Mouse (Mus musculus): ENCODE data around the gene Tes3-ps. TPM values are rescaled to one million over a fixed set of nuclear protein-coding genes. Genes with fewer than 3 reads are reported as not detected.

The Tes3-ps gene
- total RNA-seq, 2 experiments from 2014 or later, result 0.28 to 3.1 TPM

GRCm38 (mm10) chr13:49480551-49480950, 12.6 kb upstream of the Tes3-ps start:
- no peak for ATAC-seq (replicated peaks; ENCODE audit: poor library complexity, severe bottlenecking)

GRCm38 (mm10) chr13:49485388-49485787, 7.7 kb upstream of the Tes3-ps start:
- ATAC-seq (replicated peaks; ENCODE audit: poor library complexity, severe bottlenecking), result no peak

- ATAC-seq (replicated peaks; ENCODE audit: poor library complexity, severe bottlenecking), result no peak
Measured at GRCm38 (mm10) chr13:49504510-49504909, 11.4 kb downstream of the Tes3-ps start, which contains the start of gene Ecm2. Ecm2 (plus strand) TSS chr13:49504810.

GRCm38 (mm10) chr13:49505776-49506175, 12.7 kb downstream of the Tes3-ps start:
- ATAC-seq (replicated peaks; ENCODE audit: poor library complexity, severe bottlenecking), result no peak

GRCm38 (mm10) chr13:49507176-49507575, 14.1 kb downstream of the Tes3-ps start:
- ATAC-seq (replicated peaks; ENCODE audit: poor library complexity, severe bottlenecking), result no peak

GRCm38 (mm10) chr13:49518761-49519160, 25.6 kb downstream of the Tes3-ps start:
- ATAC-seq (replicated peaks; ENCODE audit: poor library complexity, severe bottlenecking), result peak; percentile 84

- no peak for ATAC-seq (replicated peaks; ENCODE audit: poor library complexity, severe bottlenecking)
Measured at GRCm38 (mm10) chr13:49526235-49526634, 33.1 kb downstream of the Tes3-ps start.

- ATAC-seq (replicated peaks; ENCODE audit: poor library complexity, severe bottlenecking), result no peak
Measured at GRCm38 (mm10) chr13:49530636-49531035, 37.5 kb downstream of the Tes3-ps start.

GRCm38 (mm10) chr13:49536946-49537345, 43.8 kb downstream of the Tes3-ps start:
- ATAC-seq (replicated peaks; ENCODE audit: poor library complexity, severe bottlenecking), result no peak

- ATAC-seq (replicated peaks; ENCODE audit: poor library complexity, severe bottlenecking), result no peak
Measured at GRCm38 (mm10) chr13:49538693-49539092, 45.6 kb downstream of the Tes3-ps start.

GRCm38 (mm10) chr13:49544279-49544678, 51.2 kb downstream of the Tes3-ps start, which contains the start of gene Aspn:
Aspn (plus strand) TSS chr13:49544443.
- ATAC-seq (replicated peaks; ENCODE audit: poor library complexity, severe bottlenecking), result no peak

GRCm38 (mm10) chr13:49545646-49546045, 52.5 kb downstream of the Tes3-ps start:
- ATAC-seq (replicated peaks; ENCODE audit: poor library complexity, severe bottlenecking), result no peak

Other genes starting within 250 kb of the Tes3-ps start
- gene Susd3, start 244.6 kb upstream of the Tes3-ps start, total RNA-seq (2014; fragmentation: Nextera tagmentation), result 6.8 and 9.0 TPM in 2 replicates
- 3.0 and 5.7 TPM in 2 replicates for gene Susd3, start 244.6 kb upstream of the Tes3-ps start, total RNA-seq (2017)
- 6.6 and 7.0 TPM in 2 replicates for gene Fgd3, start 173.0 kb upstream of the Tes3-ps start, total RNA-seq (2014; fragmentation: Nextera tagmentation)
- 6.2 and 8.9 TPM in 2 replicates for gene Fgd3, start 173.0 kb upstream of the Tes3-ps start, total RNA-seq (2017)
- 13.8 and 13.9 TPM in 2 replicates for gene Bicd2, start 151.7 kb upstream of the Tes3-ps start, total RNA-seq (2014; fragmentation: Nextera tagmentation)
- gene Bicd2, start 151.7 kb upstream of the Tes3-ps start, total RNA-seq (2017), result 20.6 and 22.8 TPM in 2 replicates
- gene Ippk, start 72.1 kb upstream of the Tes3-ps start, total RNA-seq (2014; fragmentation: Nextera tagmentation), result 6.3 and 6.5 TPM in 2 replicates
- gene Ippk, start 72.1 kb upstream of the Tes3-ps start, total RNA-seq (2017), result 13.8 and 19.4 TPM in 2 replicates
- 0.17 TPM in 1 of 2 replicates, not detected in the other for gene Ecm2, start 11.5 kb downstream of the Tes3-ps start, total RNA-seq (2014; fragmentation: Nextera tagmentation)
- 0.26 TPM in 1 of 2 replicates, not detected in the other for gene Ecm2, start 11.5 kb downstream of the Tes3-ps start, total RNA-seq (2017)
- gene Aspn, start 51.1 kb downstream of the Tes3-ps start, total RNA-seq (2014; fragmentation: Nextera tagmentation), result not detected in 2 replicates
- not detected in 2 replicates for gene Aspn, start 51.1 kb downstream of the Tes3-ps start, total RNA-seq (2017)
- not detected in 2 replicates for gene Omd, start 89.1 kb downstream of the Tes3-ps start, total RNA-seq (2014; fragmentation: Nextera tagmentation)
- gene Omd, start 89.1 kb downstream of the Tes3-ps start, total RNA-seq (2017), result not detected in 2 replicates
- not detected in 2 replicates for gene Ogn, start 114.7 kb downstream of the Tes3-ps start, total RNA-seq (2014; fragmentation: Nextera tagmentation)
- gene Ogn, start 114.7 kb downstream of the Tes3-ps start, total RNA-seq (2017), result 0.56 TPM in 1 of 2 replicates, not detected in the other
- gene Cenpp, start 159.5 kb downstream of the Tes3-ps start, total RNA-seq (2014; fragmentation: Nextera tagmentation), result 23.0 and 27.6 TPM in 2 replicates
- 41.8 and 46.5 TPM in 2 replicates for gene Cenpp, start 159.5 kb downstream of the Tes3-ps start, total RNA-seq (2017)
- gene Nol8, start 159.8 kb downstream of the Tes3-ps start, total RNA-seq (2014; fragmentation: Nextera tagmentation), result 37.6 and 37.7 TPM in 2 replicates
- 45.2 and 48.8 TPM in 2 replicates for gene Nol8, start 159.8 kb downstream of the Tes3-ps start, total RNA-seq (2017)
- 72.0 and 84.6 TPM in 2 replicates for gene Iars, start 188.8 kb downstream of the Tes3-ps start, total RNA-seq (2014; fragmentation: Nextera tagmentation)
- gene Iars, start 188.8 kb downstream of the Tes3-ps start, total RNA-seq (2017), result 66.2 and 72.0 TPM in 2 replicates